Mouse (Mus musculus): ENCODE results near the gene Manba. TPM values are rescaled to one million over a fixed set of nuclear protein-coding genes. Genes with fewer than 3 reads are reported as not detected.

The Manba gene
- total and polyA plus RNA-seq, 2 experiments from 2014 or later = 7.2 to 14.0 TPM

- H3K4me2 ChIP-seq (ENCODE audit: low read depth, low read length, poor library complexity, severe bottlenecking) = no peak overlapping the region
- H3K27me3 ChIP-seq (ENCODE audit: insufficient read depth, low read length) = no peaks in the 10 kb centered on the region
- WGBS = 86% methylated on average over 21 of the region's 21 CpGs
- no peak overlapping the region for H3K27ac ChIP-seq (ENCODE audit: low read depth, low read length)
- DNase-seq (ENCODE audit: low spot score) = no peak
- no peak for TF ChIP-seq CTCF (IDR thresholded peaks at IDR 0.05)
- no peak overlapping the region for H3K9ac ChIP-seq (replicated peaks; ENCODE audit: low read length, poor library complexity, severe bottlenecking)
- H3K4me1 ChIP-seq (ENCODE audit: insufficient read depth, low read length) = no peaks in the 10 kb centered on the region
- no peak for ATAC-seq (ENCODE audit: low FRiP score)
- no peaks in the 10 kb centered on the region for H3K9me3 ChIP-seq (ENCODE audit: low read length)
- no peak overlapping the region for H3K4me3 ChIP-seq (ENCODE audit: low read depth, low read length)
- H3K36me3 ChIP-seq (ENCODE audit: insufficient read depth, low read length) = peaks cover 12% of the 10 kb centered on the region
These were observed 95.2 kb downstream of the Manba start for GRCm38 (mm10) chr3:135580439-135581275.

GRCm38 (mm10) chr3:135581606-135582117 is 96.3 kb downstream of the Manba start:
- no peaks in the 10 kb centered on the region for H3K9me3 ChIP-seq (ENCODE audit: low read length)
- peaks cover 16% of the 10 kb centered on the region for H3K36me3 ChIP-seq (ENCODE audit: insufficient read depth, low read length)
- H3K27me3 ChIP-seq (ENCODE audit: insufficient read depth, low read length) = no peaks in the 10 kb centered on the region
- H3K4me3 ChIP-seq (ENCODE audit: low read depth, low read length) = no peak overlapping the region
- WGBS = 12% methylated on average over 10 of the region's 10 CpGs
- ATAC-seq (ENCODE audit: low FRiP score) (peak; percentile 85), DNase-seq (ENCODE audit: low spot score) (peak; percentile 82)
- H3K9ac ChIP-seq (replicated peaks; ENCODE audit: low read length, poor library complexity, severe bottlenecking) = no peak overlapping the region
- peak; percentile 82 for TF ChIP-seq CTCF (IDR thresholded peaks at IDR 0.05)
- H3K4me2 ChIP-seq (ENCODE audit: low read depth, low read length, poor library complexity, severe bottlenecking) = no peak overlapping the region
- no peak overlapping the region for H3K27ac ChIP-seq (ENCODE audit: low read depth, low read length)
- no peaks in the 10 kb centered on the region for H3K4me1 ChIP-seq (ENCODE audit: insufficient read depth, low read length)

- no peaks in the 10 kb centered on the region for H3K27me3 ChIP-seq (ENCODE audit: insufficient read depth, low read length)
- no peak for ATAC-seq (ENCODE audit: low FRiP score)
- WGBS = 86% methylated on average over 7 of the region's 7 CpGs
These were observed 96.8 kb downstream of the Manba start for GRCm38 (mm10) chr3:135582246-135582645.

GRCm38 (mm10) chr3:135585482-135585881 is 100.1 kb downstream of the Manba start:
- DNase-seq (ENCODE audit: low spot score) = no peak
- no peaks in the 10 kb centered on the region for H3K4me1 ChIP-seq (ENCODE audit: insufficient read depth, low read length)
- no peak for TF ChIP-seq CTCF (IDR thresholded peaks at IDR 0.05)
- no peak overlapping the region for H3K4me2 ChIP-seq (ENCODE audit: low read depth, low read length, poor library complexity, severe bottlenecking)
- ATAC-seq (ENCODE audit: low FRiP score) = no peak
- H3K27me3 ChIP-seq (ENCODE audit: insufficient read depth, low read length) = no peaks in the 10 kb centered on the region
- H3K36me3 ChIP-seq (ENCODE audit: insufficient read depth, low read length) = peaks cover 43% of the 10 kb centered on the region
- H3K9ac ChIP-seq (replicated peaks; ENCODE audit: low read length, poor library complexity, severe bottlenecking) = no peak overlapping the region
- H3K4me3 ChIP-seq (ENCODE audit: low read depth, low read length) = no peak overlapping the region
- 61% methylated on average over 6 of the region's 6 CpGs for WGBS
- H3K27ac ChIP-seq (ENCODE audit: low read depth, low read length) = no peak overlapping the region
- H3K9me3 ChIP-seq (ENCODE audit: low read length) = no peaks in the 10 kb centered on the region

More at GRCm38 (mm10) chr3:135582246-135582645, 96.8 kb downstream of the Manba start:
- no peak overlapping the region for H3K27ac ChIP-seq (ENCODE audit: low read depth, low read length)
- TF ChIP-seq CTCF (IDR thresholded peaks at IDR 0.05) = no peak
- H3K4me1 ChIP-seq (ENCODE audit: insufficient read depth, low read length) = no peaks in the 10 kb centered on the region
- no peak overlapping the region for H3K4me2 ChIP-seq (ENCODE audit: low read depth, low read length, poor library complexity, severe bottlenecking)
- H3K9ac ChIP-seq (replicated peaks; ENCODE audit: low read length, poor library complexity, severe bottlenecking) = no peak overlapping the region
- H3K9me3 ChIP-seq (ENCODE audit: low read length) = no peaks in the 10 kb centered on the region
- no peak for DNase-seq (ENCODE audit: low spot score)
- peaks cover 20% of the 10 kb centered on the region for H3K36me3 ChIP-seq (ENCODE audit: insufficient read depth, low read length)
- no peak overlapping the region for H3K4me3 ChIP-seq (ENCODE audit: low read depth, low read length)

DNA sequence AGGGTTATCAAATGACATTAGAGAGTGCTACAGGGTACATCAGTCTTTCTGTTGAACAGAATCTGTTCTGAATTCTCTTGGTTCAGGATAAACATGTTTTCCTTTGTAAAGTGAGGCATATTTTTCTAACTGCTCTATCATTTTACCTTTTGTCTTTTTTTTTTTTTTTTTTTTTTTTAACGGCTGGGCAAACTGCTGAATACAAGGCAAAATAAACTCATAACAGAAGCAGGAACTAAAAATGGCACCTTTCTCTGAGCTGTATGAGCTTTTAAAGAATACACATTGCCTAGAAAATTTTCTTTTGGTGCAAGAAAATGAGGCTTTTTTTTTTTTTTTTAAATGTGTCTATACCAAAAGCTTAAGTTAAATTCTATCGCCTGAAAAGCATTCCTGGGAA is 100.6 kb downstream of the Manba start:
- DNase-seq (ENCODE audit: low spot score) = no peak
- peaks cover 44% of the 10 kb centered on the region for H3K36me3 ChIP-seq (ENCODE audit: insufficient read depth, low read length)
- H3K9me3 ChIP-seq (ENCODE audit: low read length) = no peaks in the 10 kb centered on the region
- H3K4me2 ChIP-seq (ENCODE audit: low read depth, low read length, poor library complexity, severe bottlenecking) = no peak overlapping the region
- no peaks in the 10 kb centered on the region for H3K27me3 ChIP-seq (ENCODE audit: insufficient read depth, low read length)
- WGBS = 78% methylated on average over 2 of the region's 2 CpGs
- no peak overlapping the region for H3K4me3 ChIP-seq (ENCODE audit: low read depth, low read length)
- no peak overlapping the region for H3K27ac ChIP-seq (ENCODE audit: low read depth, low read length)
- ATAC-seq (ENCODE audit: low FRiP score) = no peak
- H3K4me1 ChIP-seq (ENCODE audit: insufficient read depth, low read length) = no peaks in the 10 kb centered on the region
- no peak overlapping the region for H3K9ac ChIP-seq (replicated peaks; ENCODE audit: low read length, poor library complexity, severe bottlenecking)
- no peak for TF ChIP-seq CTCF (IDR thresholded peaks at IDR 0.05)

DNA sequence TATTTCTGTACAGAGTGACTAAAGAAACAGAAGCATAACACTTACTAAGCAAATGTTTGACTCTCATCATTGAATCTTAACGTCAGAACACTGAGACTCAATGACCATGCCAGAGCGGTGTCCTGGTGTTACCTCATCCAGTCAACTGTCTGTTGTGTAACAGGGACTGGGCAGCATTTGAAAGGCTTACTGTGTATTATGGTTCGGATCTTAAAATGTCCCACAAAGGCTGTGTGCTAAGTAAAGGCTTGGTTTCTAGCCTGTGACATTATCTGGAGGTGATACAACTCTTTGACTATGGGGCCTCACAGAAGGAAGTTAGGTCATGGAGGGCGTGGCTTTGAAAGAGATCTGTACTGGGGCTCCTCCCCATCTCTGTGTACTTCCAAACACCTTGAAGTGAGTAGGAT is 101.1 kb downstream of the Manba start:
- H3K27ac ChIP-seq (ENCODE audit: low read depth, low read length) = no peak overlapping the region
- WGBS = 90% methylated on average over 4 of the region's 4 CpGs
- no peak for ATAC-seq (ENCODE audit: low FRiP score)

More for the DNA sequence above, 101.1 kb downstream of the Manba start:
- no peaks in the 10 kb centered on the region for H3K9me3 ChIP-seq (ENCODE audit: low read length)
- H3K27me3 ChIP-seq (ENCODE audit: insufficient read depth, low read length) = no peaks in the 10 kb centered on the region
- no peak overlapping the region for H3K9ac ChIP-seq (replicated peaks; ENCODE audit: low read length, poor library complexity, severe bottlenecking)
- no peak for TF ChIP-seq CTCF (IDR thresholded peaks at IDR 0.05)
- DNase-seq (ENCODE audit: low spot score) = no peak
- H3K4me3 ChIP-seq (ENCODE audit: low read depth, low read length) = no peak overlapping the region
- no peaks in the 10 kb centered on the region for H3K4me1 ChIP-seq (ENCODE audit: insufficient read depth, low read length)
- peaks cover 44% of the 10 kb centered on the region for H3K36me3 ChIP-seq (ENCODE audit: insufficient read depth, low read length)
- no peak overlapping the region for H3K4me2 ChIP-seq (ENCODE audit: low read depth, low read length, poor library complexity, severe bottlenecking)
